Mouse (Mus musculus) limb, embryonic 13.5 days (tissue): ENCODE measurements at regions not wholly inside any gene's neighbourhood (a gene's known extent, or its start where the extent isn't known, plus 50 kb on each side); places are given as distances from the start of the nearest gene placed in this dataset.
"Not testable (repeated sequence)": the region's sequence is repeated elsewhere in the genome, so short reads cannot be mapped to it uniquely, and the experiment has no call there.

Experiments
- ATAC-seq: fragments of 200-750 bp; cut with Nextera tagmentation; 2 replicates; pipeline ENCODE4 v1.8.0; 2017; ENCODE audit warnings: low read depth, moderate number of reproducible peaks, moderate TSS enrichment; ENCODE audit not compliant: low FRiP score
- H3K27ac ChIP-seq: fragments of 300-500 bp; sonication (generic); 2 replicates; pipeline ENCODE4 v1.5.1; 2015; ENCODE audit warnings: inconsistent platforms, mild to moderate bottlenecking, moderate library complexity
- H3K27me3 ChIP-seq: fragments of 300-500 bp; sonication (generic); 2 replicates; pipeline ENCODE4 v1.6.1; 2015; ENCODE audit warnings: mild to moderate bottlenecking, inconsistent platforms
- H3K36me3 ChIP-seq: fragments of 300-500 bp; sonication (generic); 2 replicates; pipeline ENCODE4 v1.6.1; 2015; ENCODE audit warnings: inconsistent platforms, mild to moderate bottlenecking, moderate library complexity
- H3K4me1 ChIP-seq: fragments of 300-500 bp; sonication (generic); 2 replicates; pipeline ENCODE4 v1.6.1; 2015; ENCODE audit warnings: inconsistent platforms
- H3K4me2 ChIP-seq: fragments of 300-500 bp; sonication (generic); replicated peaks from 2 replicates; pipeline ENCODE4 v1.6.1; 2015; ENCODE audit warnings: inconsistent platforms, mild to moderate bottlenecking, moderate library complexity
- H3K4me3 ChIP-seq: fragments of 300-500 bp; sonication (generic); 2 replicates; pipeline ENCODE4 v1.5.1; 2015; ENCODE audit warnings: moderate library complexity, mild to moderate bottlenecking, inconsistent platforms
- H3K9ac ChIP-seq: fragments of 300-500 bp; sonication (generic); 2 replicates; pipeline ENCODE4 v1.6.1; 2015; ENCODE audit warnings: mild to moderate bottlenecking, inconsistent platforms
- H3K9me3 ChIP-seq: fragments of 300-500 bp; sonication (generic); 2 replicates; pipeline ENCODE4 v1.6.1; 2016; ENCODE audit warnings: inconsistent platforms
- WGBS: fragments of 180-500 bp; shearing (Covaris S2); methylation state at CpG from one replicate; pipeline ENCODE4 v1.1.7; 2015; 5-methylcytosine and 5-hydroxymethylcytosine counted together

DNA sequence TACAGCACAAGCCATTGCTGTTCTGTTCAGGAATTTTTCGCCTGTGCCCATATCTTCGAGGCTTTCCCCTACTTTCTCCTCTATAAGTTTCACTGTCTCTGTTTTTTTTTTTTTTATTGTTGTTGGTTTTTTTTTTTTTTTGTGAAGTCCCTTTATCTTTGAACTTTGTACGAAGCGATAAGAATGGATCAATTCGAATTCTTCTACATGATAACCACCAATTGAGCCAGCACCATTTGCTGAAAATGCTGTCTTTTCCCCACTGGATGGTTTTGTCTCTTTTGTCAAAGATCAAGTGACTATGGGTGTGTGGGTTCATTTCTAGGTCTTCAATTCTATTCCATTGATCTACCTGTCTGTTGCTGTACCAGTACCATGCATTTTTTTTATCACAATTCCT, 244.6 kb downstream of the Bcl11a start:
- H3K4me2 ChIP-seq, H3K36me3 ChIP-seq, H3K4me1 ChIP-seq, H3K4me3 ChIP-seq, H3K27ac ChIP-seq, ATAC-seq, H3K9me3 ChIP-seq, H3K9ac ChIP-seq, H3K27me3 ChIP-seq: not testable (repeated sequence)
- 92% methylated on average over 5 of the region's 5 CpGs for WGBS

DNA sequence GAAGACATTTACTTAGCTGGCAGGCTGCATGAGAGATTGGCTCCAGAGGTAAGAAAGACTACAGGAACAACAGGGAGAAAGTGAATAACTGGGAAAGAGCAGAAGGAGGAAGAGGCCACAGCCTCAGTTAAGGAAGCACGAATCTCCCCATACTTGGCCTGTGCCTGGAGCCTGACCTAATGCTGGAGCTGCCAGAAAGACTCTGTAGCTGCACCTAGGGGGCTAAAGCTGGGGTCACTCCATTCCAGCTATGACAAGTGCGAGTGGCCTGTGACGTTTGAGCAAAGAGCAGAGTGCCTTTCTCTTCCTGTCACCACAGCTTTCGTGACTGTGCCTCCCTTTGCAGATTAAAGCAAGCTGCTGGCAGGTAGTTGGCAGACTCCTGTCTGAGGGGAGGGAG, 250.6 kb downstream of the Bcl11a start:
- ATAC-seq = no peak
- no peaks in the 10 kb centered on the region for H3K9me3 ChIP-seq
- WGBS = 61% methylated on average over 4 of the region's 4 CpGs

DNA sequence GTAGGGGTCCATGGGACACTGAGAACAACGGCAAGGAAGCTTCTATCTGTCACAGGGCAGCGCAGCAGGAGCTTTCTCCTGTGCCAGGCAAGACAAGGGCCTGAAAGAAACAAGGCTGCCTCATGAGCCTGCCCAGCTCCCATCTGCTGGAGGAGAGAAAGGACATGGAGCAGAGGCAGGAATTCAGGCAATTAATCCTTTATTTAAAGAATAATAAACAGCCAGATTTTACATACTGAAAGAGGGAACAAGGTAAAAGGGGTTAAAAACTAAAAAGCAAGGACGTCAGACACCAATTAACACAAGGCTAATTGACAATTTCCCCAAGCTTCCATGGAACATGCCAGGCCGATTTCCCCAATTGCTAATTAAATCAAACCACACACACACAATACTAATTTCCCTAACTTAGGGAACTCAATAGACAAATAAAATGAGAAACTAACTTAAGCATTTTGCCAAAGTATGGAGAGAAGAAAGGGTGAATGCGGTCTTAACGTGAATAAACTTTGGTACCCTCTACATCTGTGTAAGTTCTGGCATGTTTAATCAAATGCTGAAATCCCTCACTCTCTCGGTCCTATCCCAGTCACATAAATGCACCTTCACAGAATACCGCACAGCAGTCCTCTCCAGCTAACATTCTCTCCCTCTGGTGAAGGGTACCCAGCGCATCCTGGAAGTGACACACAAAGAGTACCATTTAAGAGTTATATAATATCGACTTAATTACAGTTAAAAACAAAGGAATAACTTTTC, 252.7 kb downstream of the Bcl11a start:
- 56% methylated on average over 10 of the region's 10 CpGs for WGBS
- H3K36me3 ChIP-seq = no peaks in the 10 kb centered on the region
- no peaks in the 10 kb centered on the region for H3K9me3 ChIP-seq
- ATAC-seq = no peak
- no peak overlapping the region for H3K4me3 ChIP-seq
- peaks cover 16% of the 10 kb centered on the region for H3K4me1 ChIP-seq
- no peak overlapping the region for H3K9ac ChIP-seq
- no peak overlapping the region for H3K4me2 ChIP-seq
- H3K27me3 ChIP-seq = no peaks in the 10 kb centered on the region
- H3K27ac ChIP-seq = no peak overlapping the region; the same call in 1 of the 2 replicates

More for the DNA sequence above, 250.6 kb downstream of the Bcl11a start:
- peaks cover 16% of the 10 kb centered on the region for H3K4me1 ChIP-seq
- H3K27me3 ChIP-seq = no peaks in the 10 kb centered on the region
- H3K27ac ChIP-seq = no peak overlapping the region
- H3K9ac ChIP-seq = no peak overlapping the region; the same call in 1 of the 2 replicates
- no peaks in the 10 kb centered on the region for H3K36me3 ChIP-seq
- H3K4me2 ChIP-seq = no peak overlapping the region
- no peak overlapping the region for H3K4me3 ChIP-seq

DNA sequence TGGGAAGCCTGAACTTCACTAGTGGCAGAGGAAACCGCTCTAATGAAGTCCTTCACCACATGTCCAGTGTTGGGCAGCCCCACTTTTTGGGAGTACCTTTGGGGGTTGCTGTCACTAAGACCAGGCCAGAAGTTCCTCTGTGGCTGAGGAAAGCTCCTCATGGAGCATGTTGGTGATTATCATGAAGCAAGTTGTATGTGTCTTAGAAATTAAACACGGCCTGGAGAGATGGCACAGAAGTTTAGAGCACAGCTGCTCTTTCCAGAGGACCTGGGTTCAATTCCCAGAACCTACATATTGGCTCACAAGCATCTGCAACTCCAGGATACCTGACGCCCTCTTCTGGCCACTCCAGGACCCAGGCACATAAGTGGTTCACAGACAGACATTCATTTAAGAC, 254.4 kb downstream of the Bcl11a start:
- Histone ChIP-seq H3K9ac (no peak overlapping the region), H3K9me3 (no peaks in the 10 kb centered on the region)

DNA sequence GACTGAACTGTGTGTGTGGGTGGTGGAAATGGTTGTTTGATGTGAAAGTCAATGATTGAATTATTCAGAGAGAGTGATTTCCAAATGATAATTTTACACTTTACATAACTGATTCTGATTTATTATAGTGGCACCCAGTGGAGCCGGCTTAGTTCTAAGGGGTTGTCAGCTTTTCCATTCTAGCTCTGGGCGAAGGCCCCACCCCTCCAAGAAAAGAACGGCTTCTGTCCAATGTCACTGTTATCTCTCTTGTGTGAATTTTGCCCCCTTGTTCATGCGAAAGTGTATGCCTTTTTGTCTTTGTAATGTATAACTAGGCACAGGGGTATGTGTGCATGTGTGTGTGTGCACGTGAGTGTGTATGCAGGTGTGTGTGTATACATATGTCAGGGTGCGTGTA, 255.3 kb downstream of the Bcl11a start:
- Histone ChIP-seq H3K4me1 (peaks cover 16% of the 10 kb centered on the region), H3K9me3 (no peaks in the 10 kb centered on the region), H3K9ac (no peak overlapping the region), H3K27me3 (no peaks in the 10 kb centered on the region), H3K4me2 (no peak overlapping the region), H3K27ac (no peak overlapping the region), H3K4me3 (no peak overlapping the region), H3K36me3 (no peaks in the 10 kb centered on the region)
- ATAC-seq = no peak
- WGBS = 89% methylated on average over 6 of the region's 6 CpGs

More for the DNA sequence above, 254.4 kb downstream of the Bcl11a start:
- H3K4me2 ChIP-seq = no peak overlapping the region
- H3K27me3 ChIP-seq = no peaks in the 10 kb centered on the region
- peaks cover 16% of the 10 kb centered on the region for H3K4me1 ChIP-seq
- no peak overlapping the region for H3K4me3 ChIP-seq
- WGBS = 90% methylated on average over 3 of the region's 3 CpGs
- no peak overlapping the region for H3K27ac ChIP-seq
- no peaks in the 10 kb centered on the region for H3K36me3 ChIP-seq
- no peak for ATAC-seq

DNA sequence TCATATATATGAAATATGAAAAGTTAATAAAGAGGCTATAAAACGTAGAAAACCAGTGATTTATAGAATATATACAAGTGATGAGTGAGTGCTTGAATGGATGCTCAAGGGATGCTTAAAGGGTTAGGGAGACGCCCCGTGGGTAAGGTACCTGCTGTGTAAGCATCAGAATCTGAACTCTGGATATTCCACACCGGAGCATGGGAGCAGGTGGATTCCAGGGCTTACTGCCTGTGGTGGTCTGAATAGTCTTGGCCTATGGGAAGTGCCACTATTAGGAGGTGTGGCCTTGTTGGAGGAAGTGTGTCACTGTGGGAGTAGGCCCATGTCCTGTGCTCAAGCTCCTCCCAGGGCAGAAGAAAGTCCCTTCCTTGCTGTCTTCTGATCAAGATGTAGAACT, 257.4 kb downstream of the Bcl11a start:
- ATAC-seq = no peak
- Histone ChIP-seq H3K9ac (no peak overlapping the region), H3K27ac (no peak overlapping the region), H3K36me3 (no peaks in the 10 kb centered on the region), H3K4me2 (no peak overlapping the region), H3K4me3 (no peak overlapping the region), H3K4me1 (peaks cover 11% of the 10 kb centered on the region), H3K27me3 (no peaks in the 10 kb centered on the region), H3K9me3 (no peaks in the 10 kb centered on the region)
- WGBS = 91% methylated on average over 4 of the region's 4 CpGs

DNA sequence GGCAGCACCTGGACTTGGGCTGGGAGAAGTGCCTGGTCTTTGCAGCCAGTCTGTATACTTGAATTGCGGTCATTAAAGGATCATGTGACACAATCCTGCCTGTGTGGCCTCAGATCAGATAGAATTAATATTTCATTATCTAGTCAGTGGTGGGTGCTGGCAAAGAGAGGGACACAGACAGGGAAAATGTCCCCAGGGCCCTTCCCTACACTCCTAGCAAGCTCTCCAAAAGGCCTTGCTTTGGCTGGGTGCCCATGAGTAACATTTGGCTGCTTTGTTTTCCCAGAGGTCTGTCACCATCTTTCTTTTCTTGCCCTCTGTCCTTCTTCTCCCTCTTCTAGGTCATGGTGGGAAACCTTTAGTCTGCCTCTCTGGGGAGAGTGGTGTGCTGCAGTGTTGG, 260.3 kb downstream of the Bcl11a start:
- peaks cover 11% of the 10 kb centered on the region for H3K4me1 ChIP-seq
- H3K9me3 ChIP-seq = no peaks in the 10 kb centered on the region
- H3K4me3 ChIP-seq = no peak overlapping the region
- no peak overlapping the region for H3K4me2 ChIP-seq
- no peak overlapping the region for H3K9ac ChIP-seq
- 92% methylated on average over 1 of the region's 1 CpGs for WGBS
- no peak for ATAC-seq
- H3K27me3 ChIP-seq = no peaks in the 10 kb centered on the region
- H3K36me3 ChIP-seq = no peaks in the 10 kb centered on the region
- H3K27ac ChIP-seq = no peak overlapping the region

DNA sequence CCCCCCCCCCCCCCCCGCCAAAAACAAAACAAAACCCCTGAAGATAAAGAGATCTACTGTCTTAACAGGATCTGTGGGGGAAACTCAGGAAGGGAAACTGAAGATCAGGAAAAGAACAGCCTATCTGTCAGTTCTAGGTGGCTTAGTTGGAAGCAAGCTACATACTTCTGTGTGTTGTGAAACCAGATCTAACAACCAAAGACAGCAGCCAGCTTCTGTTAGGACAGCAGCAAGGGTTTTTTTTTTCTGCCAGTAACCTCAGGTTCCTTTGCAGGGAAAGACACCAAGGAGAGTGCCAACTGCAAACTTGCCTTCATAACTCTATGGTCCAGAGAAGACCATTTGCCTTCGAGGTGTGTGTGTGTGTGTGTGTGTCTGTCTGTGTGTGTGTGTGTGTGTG, 261.2 kb downstream of the Bcl11a start:
- no peak overlapping the region for H3K4me3 ChIP-seq
- no peak for ATAC-seq

DNA sequence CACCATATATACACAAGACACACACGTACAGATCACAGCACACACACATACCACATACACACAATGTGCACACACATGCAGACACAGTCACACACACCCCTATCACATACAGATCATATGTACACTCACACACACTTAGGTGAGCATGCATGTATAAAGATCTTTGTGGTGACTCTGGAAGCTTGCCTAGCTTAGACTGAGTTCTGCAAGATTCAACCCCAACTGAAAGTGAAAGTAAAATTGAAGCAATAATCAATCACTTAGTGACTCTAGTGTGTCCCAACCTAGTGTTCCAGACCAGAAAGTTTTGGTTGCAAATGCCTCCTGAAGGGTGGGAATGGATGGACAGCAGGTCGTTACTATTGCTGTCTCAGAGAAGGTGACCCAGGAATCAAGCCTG, 262.8 kb downstream of the Bcl11a start:
- Histone ChIP-seq H3K4me1 (peaks cover 11% of the 10 kb centered on the region), H3K9me3 (no peaks in the 10 kb centered on the region), H3K27me3 (no peaks in the 10 kb centered on the region), H3K9ac (no peak overlapping the region), H3K4me3 (no peak overlapping the region), H3K4me2 (no peak overlapping the region), H3K27ac (no peak overlapping the region), H3K36me3 (no peaks in the 10 kb centered on the region)
- WGBS = 75% methylated on average over 2 of the region's 2 CpGs
- no peak for ATAC-seq

More for the DNA sequence above, 261.2 kb downstream of the Bcl11a start:
- H3K36me3 ChIP-seq = no peaks in the 10 kb centered on the region
- no peaks in the 10 kb centered on the region for H3K27me3 ChIP-seq
- H3K4me2 ChIP-seq = no peak overlapping the region
- no peak overlapping the region for H3K9ac ChIP-seq
- WGBS = 51% methylated on average over 2 of the region's 2 CpGs
- H3K4me1 ChIP-seq = peaks cover 11% of the 10 kb centered on the region
- no peaks in the 10 kb centered on the region for H3K9me3 ChIP-seq
- no peak overlapping the region for H3K27ac ChIP-seq

DNA sequence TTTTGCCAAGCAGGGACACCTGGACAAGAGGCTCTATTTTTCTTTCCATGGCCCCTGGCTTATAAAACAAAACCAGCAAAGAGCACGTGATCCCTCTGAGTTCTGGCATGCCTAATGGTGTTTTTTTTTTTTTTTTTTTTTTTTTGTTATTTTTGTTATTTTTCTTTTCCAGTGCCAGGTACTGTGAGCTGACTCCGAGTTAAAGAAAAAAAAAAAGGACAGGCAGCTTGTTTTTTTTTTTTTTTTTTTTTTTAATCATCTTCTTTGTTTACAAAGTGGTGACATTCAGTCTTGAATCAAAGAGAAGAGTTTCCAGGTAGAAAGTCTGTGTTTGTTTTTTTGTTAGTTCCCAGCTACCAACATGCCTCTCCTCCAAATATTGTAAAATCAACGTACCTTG, 263.8 kb downstream of the Bcl11a start:
- WGBS = 29% methylated on average over 3 of the region's 3 CpGs
- no peaks in the 10 kb centered on the region for H3K36me3 ChIP-seq
- H3K27ac ChIP-seq = no peak overlapping the region
- H3K9ac ChIP-seq = no peak overlapping the region; the same call in 1 of the 2 replicates
- no peaks in the 10 kb centered on the region for H3K9me3 ChIP-seq
- H3K4me3 ChIP-seq = no peak overlapping the region
- no peak overlapping the region for H3K4me2 ChIP-seq
- no peak for ATAC-seq
- no peaks in the 10 kb centered on the region for H3K27me3 ChIP-seq
- H3K4me1 ChIP-seq = peaks cover 11% of the 10 kb centered on the region

DNA sequence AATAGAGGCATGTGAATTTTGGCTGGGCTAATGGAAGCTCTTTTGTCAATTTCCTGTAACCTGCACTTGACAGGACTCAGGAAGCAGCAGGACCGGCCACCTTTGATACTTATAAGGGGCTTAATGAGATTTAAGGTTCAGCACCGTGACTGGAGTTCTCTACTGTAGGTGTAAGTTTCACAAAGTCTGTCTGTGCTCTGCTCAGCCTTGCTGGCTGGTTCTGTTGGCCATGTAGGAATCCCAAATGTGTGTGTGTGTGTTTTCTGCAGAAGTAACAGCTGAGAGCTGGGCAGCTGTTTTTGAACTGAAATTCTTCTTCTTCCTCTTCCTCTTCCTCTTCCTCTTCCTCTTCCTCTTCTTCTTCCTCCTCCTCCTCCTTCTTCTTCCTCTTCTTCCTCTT, 264.3 kb downstream of the Bcl11a start:
- H3K4me2 ChIP-seq = no peak overlapping the region
- H3K4me3 ChIP-seq = no peak overlapping the region
- H3K36me3 ChIP-seq = no peaks in the 10 kb centered on the region
- 15% methylated on average over 2 of the region's 2 CpGs for WGBS
- no peak overlapping the region for H3K9ac ChIP-seq
- peaks cover 15% of the 10 kb centered on the region for H3K4me1 ChIP-seq
- no peaks in the 10 kb centered on the region for H3K9me3 ChIP-seq
- ATAC-seq = no peak
- H3K27ac ChIP-seq = no peak overlapping the region
- no peaks in the 10 kb centered on the region for H3K27me3 ChIP-seq

DNA sequence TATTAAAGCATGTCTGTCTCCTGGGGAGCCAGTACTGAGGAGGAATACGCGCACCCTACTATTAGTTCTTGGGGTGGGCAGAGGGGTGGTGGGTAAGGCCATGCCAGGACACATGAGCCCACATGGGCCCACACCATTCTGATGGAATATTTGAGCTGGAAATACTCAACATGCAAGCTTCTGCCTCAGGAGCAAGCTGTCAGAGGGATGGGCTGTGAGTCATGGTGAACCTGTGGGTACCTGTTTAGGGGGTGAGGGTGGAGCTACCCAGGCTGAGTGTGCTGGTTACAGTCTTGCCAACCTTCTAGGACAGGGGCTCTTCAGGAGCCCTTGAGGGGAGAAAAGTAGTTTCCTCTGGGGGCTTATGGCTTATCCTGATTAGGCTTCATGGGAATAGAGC, 264.9 kb downstream of the Bcl11a start:
- H3K4me1 ChIP-seq = peaks cover 19% of the 10 kb centered on the region
- H3K27me3 ChIP-seq = no peaks in the 10 kb centered on the region
- ATAC-seq = no peak
- H3K27ac ChIP-seq = no peak overlapping the region
- H3K4me3 ChIP-seq = no peak overlapping the region
- no peak overlapping the region for H3K9ac ChIP-seq
- H3K9me3 ChIP-seq = no peaks in the 10 kb centered on the region
- WGBS = 81% methylated on average over 2 of the region's 2 CpGs
- H3K36me3 ChIP-seq = no peaks in the 10 kb centered on the region
- no peak overlapping the region for H3K4me2 ChIP-seq

DNA sequence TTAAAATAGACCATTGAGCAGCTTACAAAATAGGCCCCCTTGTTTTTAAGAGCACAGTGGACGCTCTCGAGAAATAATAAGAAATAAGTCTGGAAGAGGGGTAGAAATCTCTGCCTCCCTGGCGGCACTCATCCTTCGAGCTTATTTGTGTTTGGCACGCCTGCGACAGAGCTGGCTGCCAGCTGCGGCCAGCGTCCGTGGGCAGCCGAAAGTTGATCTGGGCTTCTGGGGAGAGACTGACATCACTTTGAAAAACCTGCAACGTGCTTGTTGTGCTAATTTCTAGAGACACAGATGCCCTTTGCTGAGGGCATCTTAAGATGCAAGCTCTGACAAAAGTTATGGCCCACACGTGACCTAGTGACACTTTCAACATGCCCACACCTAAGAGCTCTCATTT, 269.4 kb downstream of the Bcl11a start:
- Histone ChIP-seq H3K4me2 (no peak overlapping the region), H3K36me3 (no peaks in the 10 kb centered on the region), H3K27me3 (no peaks in the 10 kb centered on the region), H3K4me3 (no peak overlapping the region), H3K27ac (no peak overlapping the region), H3K9ac (no peak overlapping the region), H3K9me3 (no peaks in the 10 kb centered on the region), H3K4me1 (peaks cover 9% of the 10 kb centered on the region)
- ATAC-seq = no peak
- 44% methylated on average over 12 of the region's 12 CpGs for WGBS
